Mouse (Mus musculus): ENCODE data around the gene Os9.

Gene Os9

GRCm38 (mm10) chr10:127111001-127111887 lies 9.7 kb downstream of the Os9 start:
- no peak for DNase-seq

DNA sequence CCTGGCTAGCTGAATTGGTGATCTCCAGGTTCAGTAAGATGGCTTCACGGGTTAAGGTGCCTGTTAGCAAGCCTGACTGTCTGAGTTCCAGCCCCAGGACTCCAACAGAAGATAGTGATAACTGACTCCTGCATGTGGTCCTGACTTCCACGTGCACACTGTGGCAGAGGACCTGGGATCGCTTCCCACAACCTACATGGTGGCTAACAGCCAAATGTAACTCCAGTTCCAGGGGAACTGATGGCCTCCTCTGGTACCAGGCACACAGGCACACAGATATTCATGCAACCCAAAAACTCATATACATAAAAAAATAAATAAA lies 12.7 kb downstream of the Os9 start:
- no peak for DNase-seq

GRCm38 (mm10) chr10:127107563-127108261 lies 13.2 kb downstream of the Os9 start:
- DNase-seq: peak; percentile 15 to 25

- no peak for DNase-seq
Measured at GRCm38 (mm10) chr10:127103631-127104030, 17.3 kb downstream of the Os9 start.

DNA sequence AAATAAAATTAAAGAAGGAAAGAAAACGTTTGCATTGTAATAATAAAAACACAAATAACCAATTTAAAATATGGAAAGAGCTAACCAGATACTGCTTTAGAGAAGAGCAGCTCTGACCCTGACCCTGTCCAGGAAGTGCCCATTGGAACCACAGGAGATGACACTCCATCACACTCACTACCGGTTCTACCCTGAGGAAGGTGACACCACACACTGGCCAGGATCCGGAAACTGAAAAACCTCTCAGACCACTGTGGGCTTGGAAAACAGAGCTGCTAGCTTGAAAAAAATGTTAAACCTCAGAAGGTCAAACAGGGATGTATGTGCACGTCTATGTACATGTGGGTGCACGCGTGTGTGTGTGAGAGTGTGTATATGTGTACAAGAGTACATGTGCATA lies 19.8 kb downstream of the Os9 start:
- no peak for DNase-seq

- no peak for DNase-seq
Measured at GRCm38 (mm10) chr10:127100414-127100813, 20.5 kb downstream of the Os9 start.

DNA sequence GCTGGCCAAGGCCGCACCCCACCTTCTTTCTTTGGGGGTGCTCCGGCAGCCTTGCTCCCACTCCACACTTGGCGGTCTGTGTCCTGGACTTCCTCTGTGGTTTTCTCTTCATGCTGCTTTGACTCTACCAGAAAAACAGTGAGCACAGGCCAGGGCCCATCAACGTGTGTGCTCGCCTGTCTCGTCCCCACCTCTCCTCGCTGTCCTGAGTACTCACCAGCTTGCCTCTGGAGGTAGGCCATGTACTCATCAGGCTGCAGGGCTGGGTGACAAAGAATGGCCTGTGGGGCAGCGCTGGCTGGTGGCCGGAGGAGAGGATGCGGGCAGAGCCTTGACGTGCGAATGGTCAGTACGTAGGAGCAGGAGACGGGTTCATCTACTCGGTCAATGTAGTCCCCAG lies 21.1 kb downstream of the Os9 start:
- no peak for DNase-seq

DNA sequence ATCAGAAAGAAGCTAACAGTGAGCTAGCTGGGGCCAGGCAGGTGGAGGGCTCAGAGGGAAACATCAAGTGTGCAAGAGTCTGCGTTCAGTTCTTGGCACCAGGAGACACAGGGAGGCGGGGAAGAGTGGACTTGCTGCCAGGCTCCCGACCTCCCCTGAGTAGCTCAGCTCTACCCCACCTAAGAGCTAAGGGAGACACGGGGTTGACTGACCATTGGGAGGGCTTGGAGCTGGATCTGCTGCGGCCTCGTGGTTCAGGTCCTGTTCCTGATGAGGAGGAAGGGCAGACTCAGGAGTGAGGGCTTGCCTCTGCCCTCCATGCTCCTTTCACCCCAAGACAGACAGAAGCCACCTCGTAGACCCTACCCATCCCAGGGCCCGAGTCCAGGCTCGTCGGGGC lies 21.7 kb downstream of the Os9 start:
- no peak for DNase-seq

- no peak for DNase-seq
Measured at GRCm38 (mm10) chr10:127098514-127098913, 22.4 kb downstream of the Os9 start.

DNA sequence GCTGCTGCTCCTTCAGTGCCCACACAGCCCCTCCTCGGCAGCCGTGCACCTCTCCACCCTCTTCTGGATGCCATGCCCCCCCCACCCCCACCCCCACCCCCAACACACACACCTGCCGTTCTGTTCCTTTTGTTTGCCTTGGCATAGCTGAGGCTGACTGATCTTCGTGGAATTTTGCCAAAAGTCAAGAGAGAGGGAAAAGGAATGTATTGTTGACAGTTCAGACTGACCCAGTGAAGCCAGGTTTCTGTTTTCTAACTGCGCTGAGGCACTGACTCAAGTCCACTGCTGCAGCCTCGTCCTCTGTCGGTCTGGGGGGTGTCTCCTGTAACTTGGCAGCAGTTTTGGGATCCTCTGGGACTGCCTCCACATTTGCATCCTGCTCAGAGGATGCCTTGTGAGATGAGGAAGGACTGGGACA lies 26.5 kb downstream of the Os9 start:
- no peak for DNase-seq

DNA sequence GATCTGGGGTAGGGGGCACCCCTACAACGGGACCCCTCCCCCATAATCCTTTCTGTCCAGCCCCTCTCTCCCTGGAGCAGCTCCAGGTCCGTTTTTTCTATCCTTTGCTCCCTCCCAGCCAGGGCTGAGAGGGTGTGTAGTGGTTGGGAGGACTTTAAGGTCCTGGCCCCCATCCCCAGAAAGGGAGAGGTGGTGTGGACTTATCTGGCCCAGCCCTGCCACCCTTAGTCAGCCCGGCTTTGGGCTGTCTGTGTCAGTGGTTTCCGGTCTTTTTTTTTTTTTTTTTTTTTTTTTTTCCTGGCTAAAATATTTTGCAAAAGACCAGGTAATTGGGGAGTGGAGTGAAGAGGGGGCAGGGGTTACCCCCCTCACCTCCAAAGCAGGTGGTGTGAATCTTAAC lies 28.2 kb downstream of the Os9 start:
- no peak for DNase-seq

GRCm38 (mm10) chr10:127091507-127092396 lies 29.2 kb downstream of the Os9 start:
- DNase-seq: no peak

DNA sequence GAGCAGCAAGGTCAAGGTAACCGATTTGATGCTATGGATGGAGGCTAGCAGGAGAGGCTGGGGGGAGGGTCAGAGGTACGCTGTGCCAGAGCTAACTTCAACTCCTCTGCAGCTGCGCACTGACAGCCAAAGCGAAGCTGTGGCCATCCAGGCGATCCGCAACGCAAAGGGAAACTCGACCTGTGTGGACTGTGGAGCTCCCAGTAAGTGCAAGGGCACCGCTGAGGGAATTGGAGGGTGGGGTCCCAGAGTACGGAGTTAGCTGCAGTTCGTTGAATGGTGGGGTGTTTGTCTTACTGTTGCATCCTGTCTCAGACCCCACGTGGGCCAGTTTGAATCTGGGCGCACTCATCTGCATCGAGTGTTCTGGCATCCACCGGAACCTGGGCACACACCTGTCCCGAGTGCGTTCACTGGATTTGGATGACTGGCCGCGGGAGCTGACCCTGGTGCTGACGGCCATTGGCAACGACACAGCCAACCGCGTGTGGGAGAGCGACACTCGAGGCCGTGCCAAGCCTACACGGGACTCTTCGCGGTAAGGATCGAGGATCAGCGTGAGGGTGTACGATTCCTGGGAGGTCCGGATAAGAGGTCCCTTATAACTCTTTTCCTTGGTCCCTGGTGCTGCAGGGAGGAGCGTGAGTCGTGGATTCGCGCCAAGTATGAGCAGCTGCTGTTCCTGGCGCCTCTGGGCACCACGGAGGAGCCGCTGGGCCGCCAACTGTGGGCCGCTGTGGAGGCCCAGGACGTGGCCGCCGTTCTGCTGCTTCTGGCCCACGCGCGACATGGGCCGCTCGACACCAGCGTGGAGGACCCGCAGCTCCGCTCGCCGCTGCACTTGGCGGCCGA lies 30.1 kb downstream of the Os9 start:
- DNase-seq: no peak

GRCm38 (mm10) chr10:127085633-127086032 lies 35.3 kb downstream of the Os9 start:
- DNase-seq: no peak

DNA sequence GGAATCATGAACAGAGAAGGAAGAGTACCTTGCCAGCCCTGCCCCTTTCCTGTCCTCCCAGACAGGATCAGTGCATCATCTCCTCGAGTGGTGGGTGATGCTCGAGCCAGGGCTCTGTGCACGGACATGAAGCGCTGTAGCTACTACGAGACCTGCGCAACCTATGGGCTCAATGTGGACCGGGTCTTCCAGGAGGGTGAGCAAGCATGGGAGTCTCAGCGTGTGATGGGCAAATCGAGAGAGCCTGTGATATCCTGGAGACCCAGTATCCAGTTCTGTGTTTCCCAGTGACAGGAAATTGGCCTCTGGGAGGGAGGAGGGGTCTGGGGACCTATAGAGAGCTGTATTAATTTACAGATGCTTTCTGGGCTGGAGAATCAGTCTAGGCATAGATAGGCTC lies 35.9 kb downstream of the Os9 start:
- DNase-seq: no peak

GRCm38 (mm10) chr10:127083915-127084306 lies 37.0 kb downstream of the Os9 start:
- no peak for DNase-seq

DNA sequence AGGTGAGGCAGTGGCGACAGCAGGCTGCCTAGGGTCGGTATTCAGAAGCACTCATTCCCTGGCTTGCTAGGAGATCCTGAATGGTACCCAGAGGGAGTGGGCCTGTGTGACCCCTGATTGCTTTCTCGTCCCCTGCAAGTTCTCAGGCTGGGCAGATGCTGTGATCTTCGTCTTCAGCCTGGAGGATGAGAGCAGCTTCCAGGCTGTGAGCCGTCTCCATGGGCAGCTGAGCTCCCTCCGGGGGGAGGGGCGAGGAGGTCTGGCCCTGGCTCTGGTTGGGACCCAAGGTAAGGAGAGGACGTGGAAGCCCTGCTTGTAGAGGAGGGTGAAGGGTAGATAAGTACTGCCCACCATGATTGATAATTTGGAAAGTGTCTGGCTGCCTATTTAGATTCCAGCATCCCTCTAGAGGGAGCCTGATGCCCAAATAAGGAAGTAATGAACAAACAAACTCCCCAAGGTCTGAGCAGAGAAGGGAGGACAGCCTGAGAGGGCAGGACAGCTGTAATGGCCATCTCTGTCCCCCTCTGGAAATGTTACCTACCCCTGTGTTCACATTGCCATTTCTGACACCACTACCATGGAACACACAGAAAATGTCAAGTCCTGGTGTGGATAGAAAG lies 37.5 kb downstream of the Os9 start:
- no peak for DNase-seq

- DNase-seq: no peak
Measured at GRCm38 (mm10) chr10:127081996-127082620, 38.8 kb downstream of the Os9 start.

- DNase-seq: no peak
Measured at GRCm38 (mm10) chr10:127080901-127081780, 39.8 kb downstream of the Os9 start.

DNA sequence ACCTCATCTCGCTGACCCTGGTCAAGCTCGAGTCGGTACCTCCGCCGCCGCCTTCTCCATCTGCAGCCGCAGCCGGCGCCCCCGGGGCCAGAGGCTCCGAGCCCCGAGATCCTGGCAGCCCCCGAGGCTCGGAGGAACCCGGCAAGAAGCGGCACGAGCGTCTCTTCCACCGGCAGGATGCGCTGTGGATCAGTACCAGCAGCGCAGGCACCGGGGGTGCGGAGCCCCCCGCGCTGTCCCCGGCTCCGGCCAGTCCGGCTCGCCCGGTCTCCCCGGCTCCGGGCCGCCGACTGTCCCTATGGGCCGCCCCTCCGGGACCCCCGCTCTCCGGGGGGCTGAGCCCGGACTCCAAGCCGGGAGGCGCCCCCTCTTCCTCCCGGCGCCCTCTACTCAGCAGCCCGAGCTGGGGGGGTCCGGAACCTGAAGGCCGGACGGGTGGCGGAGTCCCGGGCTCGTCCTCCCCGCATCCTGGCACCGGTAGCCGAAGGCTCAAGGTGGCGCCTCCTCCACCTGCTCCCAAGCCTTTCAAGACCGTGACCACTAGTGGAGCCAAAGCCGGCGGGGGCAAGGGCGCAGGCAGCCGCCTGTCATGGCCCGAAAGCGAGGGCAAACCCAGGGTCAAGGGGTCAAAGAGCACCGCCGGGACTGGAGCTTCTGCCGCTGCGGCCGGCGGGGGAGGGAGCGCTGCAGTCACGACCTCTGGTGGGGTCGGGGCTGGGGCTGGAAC lies 41.1 kb downstream of the Os9 start:
- no peak for DNase-seq

Measured in B cell, adult 2 months (primary cell).